Mouse (Mus musculus) G1E-ER4 (cell line): ENCODE measurements around the gene B4galnt1. TPM values are rescaled to one million over a fixed set of nuclear protein-coding genes. Genes with fewer than 3 reads are reported as not detected.

Experiments
- GATA1 ChIP-seq: IDR thresholded peaks from one replicate; pipeline ENCODE4 v1.8.0; 2012; ENCODE audit warnings: low read length, inconsistent platforms
- polyA plus RNA-seq: library from polyadenylated mRNA; stranded (reverse); fragments of >175 nt; gene quantifications from 2 replicates; pipeline ENCODE4 v1.2.3, GENCODE M21; 2012

The B4galnt1 gene
- polyA plus RNA-seq, 1 experiment: 143 TPM

GRCm38 (mm10) chr10:127136510-127136909, 28.5 kb upstream of the B4galnt1 start:
- TF ChIP-seq GATA1: no peak

GRCm38 (mm10) chr10:127137896-127138295, 27.1 kb upstream of the B4galnt1 start:
- TF ChIP-seq GATA1: no peak

GRCm38 (mm10) chr10:127138328-127139141, 26.5 kb upstream of the B4galnt1 start:
- no peak for TF ChIP-seq GATA1

GRCm38 (mm10) chr10:127140971-127141370, 24.1 kb upstream of the B4galnt1 start:
- no peak for TF ChIP-seq GATA1

GRCm38 (mm10) chr10:127141500-127141899, 23.5 kb upstream of the B4galnt1 start:
- no peak for TF ChIP-seq GATA1

- no peak for TF ChIP-seq GATA1
Observed at GRCm38 (mm10) chr10:127143228-127143627, 21.8 kb upstream of the B4galnt1 start.

GRCm38 (mm10) chr10:127144536-127144935, 20.5 kb upstream of the B4galnt1 start:
- no peak for TF ChIP-seq GATA1

- no peak for TF ChIP-seq GATA1
Observed at GRCm38 (mm10) chr10:127145303-127145702, 19.7 kb upstream of the B4galnt1 start.

- no peak for TF ChIP-seq GATA1
Observed at GRCm38 (mm10) chr10:127147135-127147534, 17.9 kb upstream of the B4galnt1 start.

- TF ChIP-seq GATA1: no peak
Observed at GRCm38 (mm10) chr10:127150471-127150872, 14.6 kb upstream of the B4galnt1 start.

GRCm38 (mm10) chr10:127153323-127153722, 11.7 kb upstream of the B4galnt1 start:
- TF ChIP-seq GATA1: no peak

GRCm38 (mm10) chr10:127154241-127154640, 10.8 kb upstream of the B4galnt1 start:
- TF ChIP-seq GATA1: no peak

- no peak for TF ChIP-seq GATA1
Observed at GRCm38 (mm10) chr10:127154652-127155051, 10.4 kb upstream of the B4galnt1 start.

- TF ChIP-seq GATA1: no peak
Observed at GRCm38 (mm10) chr10:127156089-127156488, 8.9 kb upstream of the B4galnt1 start.

- no peak for TF ChIP-seq GATA1
Observed at GRCm38 (mm10) chr10:127156511-127156910, 8.5 kb upstream of the B4galnt1 start.

- TF ChIP-seq GATA1: no peak
Observed at GRCm38 (mm10) chr10:127158471-127158870, 6.6 kb upstream of the B4galnt1 start.

- no peak for TF ChIP-seq GATA1
Observed at GRCm38 (mm10) chr10:127160081-127160480, 4.9 kb upstream of the B4galnt1 start.
